Mouse (Mus musculus): Measurements from ENCODE around the gene Bcl6. TPM values are rescaled to one million over a fixed set of nuclear protein-coding genes. Genes with fewer than 3 reads are reported as not detected.

Gene Bcl6
- polyA plus RNA-seq, 1 experiment from 2014 or later, result 0.84 TPM

GRCm38 (mm10) chr16:23980991-23981720 is 7.5 kb downstream of the Bcl6 start:
- Histone ChIP-seq H3K36me3 (no peaks in the 10 kb centered on the region), H3K4me3 (replicated peaks) (peak overlapping the region; percentile 46), H3K4me1 (peaks cover 51% of the 10 kb centered on the region), H3K9ac (replicated peaks) (peak overlapping the region; percentile 54), H3K27ac (replicated peaks) (no peak overlapping the region), H3K9me3 (replicated peaks) (no peaks in the 10 kb centered on the region), H3K27me3 (replicated peaks) (peaks cover 29% of the 10 kb centered on the region), H3K4me2 (peak overlapping the region; percentile 94)
- ATAC-seq (ENCODE audit: low FRiP score), result no peak
- WGBS, result 2% methylated on average over 32 of the region's 32 CpGs

GRCm38 (mm10) chr16:23980201-23980870 is 8.3 kb downstream of the Bcl6 start:
- Histone ChIP-seq H3K36me3 (no peaks in the 10 kb centered on the region), H3K4me1 (peaks cover 47% of the 10 kb centered on the region), H3K4me2 (peak overlapping the region; percentile 94), H3K9me3 (replicated peaks) (no peaks in the 10 kb centered on the region), H3K27me3 (replicated peaks) (peaks cover 29% of the 10 kb centered on the region), H3K27ac (replicated peaks) (no peak overlapping the region), H3K9ac (replicated peaks) (peak overlapping the region; percentile 54; the same call in 1 of the 2 replicates), H3K4me3 (replicated peaks) (peak overlapping the region; percentile 46)
- 16% methylated on average over 11 of the region's 11 CpGs for WGBS
- ATAC-seq (ENCODE audit: low FRiP score), result no peak

GRCm38 (mm10) chr16:23979446-23979845 is 9.2 kb downstream of the Bcl6 start:
- Histone ChIP-seq H3K27me3 (replicated peaks) (peaks cover 22% of the 10 kb centered on the region), H3K36me3 (no peaks in the 10 kb centered on the region), H3K4me1 (peaks cover 39% of the 10 kb centered on the region), H3K4me3 (replicated peaks) (no peak overlapping the region), H3K4me2 (no peak overlapping the region), H3K9ac (replicated peaks) (no peak overlapping the region), H3K27ac (replicated peaks) (no peak overlapping the region), H3K9me3 (replicated peaks) (no peaks in the 10 kb centered on the region)
- ATAC-seq (ENCODE audit: low FRiP score), result no peak
- WGBS, result 89% methylated on average over 9 of the region's 9 CpGs

GRCm38 (mm10) chr16:23978495-23978894 is 10.2 kb downstream of the Bcl6 start:
- no peak for ATAC-seq (ENCODE audit: low FRiP score)
- 77% methylated on average over 4 of the region's 4 CpGs for WGBS

GRCm38 (mm10) chr16:23977732-23978131 is 10.9 kb downstream of the Bcl6 start:
- Histone ChIP-seq H3K27me3 (replicated peaks) (peaks cover 22% of the 10 kb centered on the region), H3K36me3 (no peaks in the 10 kb centered on the region), H3K4me3 (replicated peaks) (no peak overlapping the region), H3K4me2 (no peak overlapping the region), H3K4me1 (peaks cover 22% of the 10 kb centered on the region), H3K9ac (replicated peaks) (no peak overlapping the region), H3K9me3 (replicated peaks) (no peaks in the 10 kb centered on the region), H3K27ac (replicated peaks) (no peak overlapping the region)
- WGBS, result 88% methylated on average over 3 of the region's 3 CpGs
- no peak for ATAC-seq (ENCODE audit: low FRiP score)

More at GRCm38 (mm10) chr16:23978495-23978894, 10.2 kb downstream of the Bcl6 start:
- Histone ChIP-seq H3K4me2 (no peak overlapping the region), H3K27me3 (replicated peaks) (peaks cover 22% of the 10 kb centered on the region), H3K4me1 (peaks cover 30% of the 10 kb centered on the region), H3K9me3 (replicated peaks) (no peaks in the 10 kb centered on the region), H3K9ac (replicated peaks) (no peak overlapping the region), H3K4me3 (replicated peaks) (no peak overlapping the region), H3K36me3 (no peaks in the 10 kb centered on the region), H3K27ac (replicated peaks) (no peak overlapping the region)

- ATAC-seq (ENCODE audit: low FRiP score), result no peak
- no peaks in the 10 kb centered on the region for H3K36me3 ChIP-seq
- no peaks in the 10 kb centered on the region for H3K9me3 ChIP-seq (replicated peaks)
- no peak overlapping the region for H3K4me2 ChIP-seq
- H3K4me3 ChIP-seq (replicated peaks), result no peak overlapping the region
- H3K27me3 ChIP-seq (replicated peaks), result peaks cover 22% of the 10 kb centered on the region
- H3K27ac ChIP-seq (replicated peaks), result no peak overlapping the region
- 97% methylated on average over 2 of the region's 2 CpGs for WGBS
- peaks cover 9% of the 10 kb centered on the region for H3K4me1 ChIP-seq
- H3K9ac ChIP-seq (replicated peaks), result no peak overlapping the region
Measured at GRCm38 (mm10) chr16:23976196-23976595, 12.5 kb downstream of the Bcl6 start.

GRCm38 (mm10) chr16:23973635-23974367 is 14.9 kb downstream of the Bcl6 start:
- Histone ChIP-seq H3K9me3 (replicated peaks) (no peaks in the 10 kb centered on the region), H3K27ac (replicated peaks) (no peak overlapping the region), H3K4me3 (replicated peaks) (no peak overlapping the region), H3K4me2 (no peak overlapping the region), H3K9ac (replicated peaks) (no peak overlapping the region), H3K27me3 (replicated peaks) (no peaks in the 10 kb centered on the region), H3K4me1 (no peaks in the 10 kb centered on the region), H3K36me3 (no peaks in the 10 kb centered on the region)
- WGBS, result 86% methylated on average over 9 of the region's 9 CpGs
- ATAC-seq (ENCODE audit: low FRiP score), result no peak

- H3K36me3 ChIP-seq, result peaks cover 3% of the 10 kb centered on the region; the same call in 1 of the 2 replicates
- no peaks in the 10 kb centered on the region for H3K4me1 ChIP-seq
- H3K9ac ChIP-seq (replicated peaks), result no peak overlapping the region
- no peak for ATAC-seq (ENCODE audit: low FRiP score)
- no peak overlapping the region for H3K4me2 ChIP-seq
- 79% methylated on average over 11 of the region's 11 CpGs for WGBS
- no peaks in the 10 kb centered on the region for H3K9me3 ChIP-seq (replicated peaks)
- no peak overlapping the region for H3K4me3 ChIP-seq (replicated peaks)
- H3K27me3 ChIP-seq (replicated peaks), result no peaks in the 10 kb centered on the region
- no peak overlapping the region for H3K27ac ChIP-seq (replicated peaks)
Measured at GRCm38 (mm10) chr16:23972901-23973300, 15.8 kb downstream of the Bcl6 start.

- WGBS, result 87% methylated on average over 20 of the region's 20 CpGs
- H3K27ac ChIP-seq (replicated peaks), result no peak overlapping the region
- no peaks in the 10 kb centered on the region for H3K27me3 ChIP-seq (replicated peaks)
- H3K36me3 ChIP-seq, result peaks cover 8% of the 10 kb centered on the region; the same call in 1 of the 2 replicates
- no peak for ATAC-seq (ENCODE audit: low FRiP score)
- no peak overlapping the region for H3K4me3 ChIP-seq (replicated peaks)
- no peaks in the 10 kb centered on the region for H3K9me3 ChIP-seq (replicated peaks)
- H3K4me1 ChIP-seq, result no peaks in the 10 kb centered on the region
- no peak overlapping the region for H3K4me2 ChIP-seq
- no peak overlapping the region for H3K9ac ChIP-seq (replicated peaks)
Measured at GRCm38 (mm10) chr16:23972126-23972740, 16.4 kb downstream of the Bcl6 start.

GRCm38 (mm10) chr16:23969919-23970318 is 18.7 kb downstream of the Bcl6 start:
- Histone ChIP-seq H3K36me3 (peaks cover 8% of the 10 kb centered on the region; the same call in 1 of the 2 replicates), H3K4me3 (replicated peaks) (no peak overlapping the region), H3K27me3 (replicated peaks) (no peaks in the 10 kb centered on the region), H3K9ac (replicated peaks) (no peak overlapping the region), H3K9me3 (replicated peaks) (no peaks in the 10 kb centered on the region), H3K4me1 (no peaks in the 10 kb centered on the region), H3K4me2 (no peak overlapping the region), H3K27ac (replicated peaks) (no peak overlapping the region)
- 81% methylated on average over 14 of the region's 14 CpGs for WGBS
- ATAC-seq (ENCODE audit: low FRiP score), result no peak

- H3K4me3 ChIP-seq (replicated peaks), result no peak overlapping the region
- H3K36me3 ChIP-seq, result peaks cover 8% of the 10 kb centered on the region; the same call in 1 of the 2 replicates
- no peak for ATAC-seq (ENCODE audit: low FRiP score)
- 92% methylated on average over 4 of the region's 4 CpGs for WGBS
- H3K27me3 ChIP-seq (replicated peaks), result no peaks in the 10 kb centered on the region
- H3K4me1 ChIP-seq, result 0 out of 2 replicates have a peak, but pooled peaks cover 5% of the 10 kb centered on the region
- H3K9me3 ChIP-seq (replicated peaks), result no peaks in the 10 kb centered on the region
- H3K27ac ChIP-seq (replicated peaks), result no peak overlapping the region
- no peak overlapping the region for H3K4me2 ChIP-seq
- no peak overlapping the region for H3K9ac ChIP-seq (replicated peaks)
Measured at GRCm38 (mm10) chr16:23968888-23969287, 19.8 kb downstream of the Bcl6 start.
